Mouse (Mus musculus) kidney, adult 2 months (tissue): Measurements from ENCODE around the gene Angptl7. TPM values are rescaled to one million over a fixed set of nuclear protein-coding genes. Genes with fewer than 3 reads are reported as not detected.

Experiments used
- DNase-seq: peaks from one replicate; pipeline ENCODE4 v3.0.0; 2021
- H3K27ac ChIP-seq: fragments of 200-500 bp; 2 replicates; pipeline ENCODE4 v1.5.1; 2012; ENCODE audit warnings: low read depth, low read length, control low read depth, inconsistent platforms; ENCODE audit not compliant: insufficient read depth
- H3K27me3 ChIP-seq: fragments of 200-500 bp; replicated peaks from 2 replicates; pipeline ENCODE4 v1.6.1; 2012; ENCODE audit warnings: mild to moderate bottlenecking, moderate library complexity, low read length, inconsistent platforms; ENCODE audit not compliant: control insufficient read depth, insufficient read depth
- H3K36me3 ChIP-seq: fragments of 200-500 bp; 2 replicates; pipeline ENCODE4 v1.6.1; 2012; ENCODE audit warnings: mild to moderate bottlenecking, moderate library complexity, low read length, inconsistent platforms; ENCODE audit not compliant: control insufficient read depth, insufficient read depth
- H3K4me1 ChIP-seq: fragments of 200-500 bp; 2 replicates; pipeline ENCODE4 v1.6.1; 2011; ENCODE audit warnings: low read length; ENCODE audit not compliant: control insufficient read depth, insufficient read depth
- H3K4me3 ChIP-seq: fragments of 200-500 bp; 2 replicates; pipeline ENCODE4 v1.5.1; 2011; ENCODE audit warnings: mild to moderate bottlenecking, low read depth, low read length, control low read depth; ENCODE audit not compliant: insufficient read depth
- CTCF ChIP-seq: fragments of 200-500 bp; conservative IDR thresholded peaks from 2 replicates; pipeline ENCODE4 v1.5.1; 2011; ENCODE audit warnings: low read depth, mild to moderate bottlenecking, control low read depth, low read length, moderate library complexity, mixed read lengths; ENCODE audit not compliant: insufficient read depth, insufficient read length
- POLR2A ChIP-seq: fragments of 200-500 bp; IDR thresholded peaks from one replicate; pipeline ENCODE4 v1.6.1; 2011; ENCODE audit warnings: low read depth, low read length, control low read depth
- WGBS: fragments of 180-500 bp; shearing (Covaris S2); methylation state at CpG from one replicate; pipeline ENCODE4 v1.1.7; 2018; 5-methylcytosine and 5-hydroxymethylcytosine counted together
- polyA plus RNA-seq: library from polyadenylated mRNA; depleted of rRNA; stranded (reverse); fragments of >200 nt; gene quantifications from 2 replicates; pipeline ENCODE4 v1.2.3, GENCODE M21; 2012

Angptl7 gene
- polyA plus RNA-seq, 1 experiment: 27.3 TPM

GRCm38 (mm10) chr4:148464869-148465268, 35.4 kb downstream of the Angptl7 start:
- no peak overlapping the region for H3K27ac ChIP-seq
- no peak overlapping the region for H3K4me3 ChIP-seq
- no peaks in the 10 kb centered on the region for H3K27me3 ChIP-seq
- peaks cover 18% of the 10 kb centered on the region for H3K36me3 ChIP-seq
- no peak for DNase-seq
- 92% methylated on average over 12 of the region's 12 CpGs for WGBS
- TF ChIP-seq POLR2A: no peak
- TF ChIP-seq CTCF: no peak
- H3K4me1 ChIP-seq: peaks cover 11% of the 10 kb centered on the region

- 77% methylated on average over 12 of the region's 12 CpGs for WGBS
- H3K4me3 ChIP-seq: no peak overlapping the region
- peaks cover 10% of the 10 kb centered on the region for H3K4me1 ChIP-seq
- H3K27me3 ChIP-seq: no peaks in the 10 kb centered on the region
- no peak overlapping the region for H3K27ac ChIP-seq
- H3K36me3 ChIP-seq: peaks cover 15% of the 10 kb centered on the region
- DNase-seq: no peak
- TF ChIP-seq POLR2A (no peak), CTCF (no peak)
These were observed 36.0 kb downstream of the Angptl7 start for GRCm38 (mm10) chr4:148464301-148464700.

GRCm38 (mm10) chr4:148463208-148463960, 36.9 kb downstream of the Angptl7 start:
- peaks cover 6% of the 10 kb centered on the region; the same call in 1 of the 2 replicates for H3K4me1 ChIP-seq
- peaks cover 13% of the 10 kb centered on the region for H3K36me3 ChIP-seq
- H3K27ac ChIP-seq: peak overlapping the region; percentile 80
- TF ChIP-seq CTCF (peak; percentile 49), POLR2A (no peak)
- no peak overlapping the region for H3K4me3 ChIP-seq
- H3K27me3 ChIP-seq: no peaks in the 10 kb centered on the region
- DNase-seq: peak; percentile 55
- WGBS: 56% methylated on average over 14 of the region's 14 CpGs

GRCm38 (mm10) chr4:148462717-148463116, 37.5 kb downstream of the Angptl7 start:
- peaks cover 6% of the 10 kb centered on the region; the same call in 1 of the 2 replicates for H3K4me1 ChIP-seq
- peaks cover 13% of the 10 kb centered on the region for H3K36me3 ChIP-seq
- peak overlapping the region; percentile 80 for H3K27ac ChIP-seq
- WGBS: 62% methylated on average over 13 of the region's 13 CpGs
- DNase-seq: peak; percentile 90
- TF ChIP-seq CTCF (no peak), POLR2A (no peak)
- H3K4me3 ChIP-seq: no peak overlapping the region
- no peaks in the 10 kb centered on the region for H3K27me3 ChIP-seq

GRCm38 (mm10) chr4:148461772-148462171, 38.5 kb downstream of the Angptl7 start:
- Histone ChIP-seq H3K36me3 (peaks cover 16% of the 10 kb centered on the region), H3K27ac (peak overlapping the region; percentile 79)
- TF ChIP-seq CTCF (no peak), POLR2A (no peak)

GRCm38 (mm10) chr4:148460656-148461284, 39.5 kb downstream of the Angptl7 start:
- Histone ChIP-seq H3K27me3 (no peaks in the 10 kb centered on the region), H3K4me1 (peaks cover 3% of the 10 kb centered on the region; the same call in 1 of the 2 replicates), H3K27ac (no peak overlapping the region), H3K36me3 (peaks cover 11% of the 10 kb centered on the region), H3K4me3 (no peak overlapping the region)
- no peak for DNase-seq
- WGBS: 81% methylated on average over 12 of the region's 12 CpGs
- TF ChIP-seq CTCF (no peak), POLR2A (no peak)

More at GRCm38 (mm10) chr4:148461772-148462171, 38.5 kb downstream of the Angptl7 start:
- Histone ChIP-seq H3K4me1 (peaks cover 3% of the 10 kb centered on the region; the same call in 1 of the 2 replicates), H3K4me3 (no peak overlapping the region), H3K27me3 (no peaks in the 10 kb centered on the region)
- DNase-seq: no peak
- 86% methylated on average over 4 of the region's 4 CpGs for WGBS

GRCm38 (mm10) chr4:148455477-148456025, 44.7 kb downstream of the Angptl7 start:
- H3K4me1 ChIP-seq: no peaks in the 10 kb centered on the region
- TF ChIP-seq CTCF (no peak), POLR2A (no peak)
- DNase-seq: no peak
- no peaks in the 10 kb centered on the region for H3K27me3 ChIP-seq
- H3K4me3 ChIP-seq: no peak overlapping the region
- peaks cover 21% of the 10 kb centered on the region for H3K36me3 ChIP-seq
- 88% methylated on average over 5 of the region's 5 CpGs for WGBS
- H3K27ac ChIP-seq: no peak overlapping the region
